Mouse (Mus musculus): ENCODE data around the gene Gpatch2. TPM values are rescaled to one million over a fixed set of nuclear protein-coding genes. Genes with fewer than 3 reads are reported as not detected.

Gpatch2 gene
- polyA plus RNA-seq, 1 experiment from 2014 or later = 14.7 TPM

DNA sequence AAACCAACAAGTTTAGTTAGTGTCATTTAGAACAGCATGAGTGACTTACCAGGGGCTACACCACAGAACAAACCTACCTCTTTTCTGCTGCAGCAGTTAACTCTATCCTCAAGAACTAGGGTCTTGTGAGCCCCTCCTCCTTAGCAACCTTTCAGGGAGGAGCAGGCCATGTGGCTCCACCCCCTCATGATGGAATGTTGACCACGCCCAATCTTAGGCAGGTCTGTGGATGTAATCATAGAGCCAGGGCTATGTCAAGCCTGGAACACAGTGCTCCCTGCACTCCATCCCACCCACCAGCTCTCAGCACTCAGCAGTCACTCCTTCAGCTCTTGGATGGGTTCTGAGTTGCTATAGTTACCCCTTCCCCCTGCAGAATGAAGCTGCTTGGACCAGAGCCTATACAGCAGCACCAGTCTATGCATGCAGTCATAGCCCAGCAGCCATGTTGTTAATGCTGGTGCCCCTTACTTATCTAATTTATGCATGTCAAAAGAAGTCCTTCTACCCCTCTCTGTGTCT is 35.5 kb downstream of the Gpatch2 start:
- Histone ChIP-seq H3K4me1 (ENCODE audit: control insufficient read depth in 2 of 2, insufficient read depth in 2 of 2, low read length in 2 of 2) (peaks cover 2 to 3% of the 10 kb centered on the region in 2 experiments; a peak in 2 of 4 replicates), H3K4me3 (ENCODE audit: control insufficient read depth in 1 of 2, insufficient read depth in 1 of 2, low read depth in 1 of 2, low read length in 2 of 2) (no peak overlapping the region), H3K9ac (ENCODE audit: low read length) (no peak overlapping the region), H3K9me3 (ENCODE audit: control insufficient read depth, low read length) (no peaks in the 10 kb centered on the region), H3K27ac (replicated peaks in 1 of 2; ENCODE audit: control insufficient read depth in 1 of 2, insufficient read depth in 1 of 2, low read depth in 2 of 2, low read length in 2 of 2) (no peak overlapping the region), H3K36me3 (ENCODE audit: control insufficient read depth, insufficient read depth, low read length) (0 out of 2 replicates have a peak, but pooled peaks cover 3% of the 10 kb centered on the region), H3K4me2 (ENCODE audit: low read length) (no peak overlapping the region), H3K27me3 (ENCODE audit: control insufficient read depth, insufficient read depth, low read length) (no peaks in the 10 kb centered on the region)
- 61% methylated on average over 1 of the region's 1 CpGs for WGBS
- no peak for ATAC-seq (ENCODE audit: insufficient number of reproducible peaks, insufficient read depth, low FRiP score, low read depth)

DNA sequence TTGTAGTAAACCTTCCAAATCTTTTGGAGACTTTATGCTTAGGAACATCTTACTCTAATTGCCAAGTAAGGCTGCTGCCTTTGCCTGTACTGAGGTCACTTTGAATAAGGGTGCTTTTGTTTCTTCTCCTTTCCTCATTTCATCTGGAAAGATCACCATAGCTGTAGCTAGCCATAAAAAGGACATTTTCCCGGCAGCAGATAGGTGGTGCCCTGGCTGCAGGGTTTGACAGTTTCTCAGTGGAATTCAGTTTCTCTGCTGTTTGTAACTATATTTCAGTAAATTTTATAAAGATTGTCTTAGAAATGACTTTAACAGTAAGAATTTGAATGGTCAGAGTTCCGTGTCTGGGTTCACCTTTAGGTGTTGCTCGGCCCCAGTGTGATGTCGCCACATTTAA is 43.4 kb downstream of the Gpatch2 start:
- ATAC-seq (ENCODE audit: insufficient number of reproducible peaks, insufficient read depth, low FRiP score, low read depth) = no peak
- WGBS = 83% methylated on average over 4 of the region's 4 CpGs
- H3K4me1 ChIP-seq (ENCODE audit: control insufficient read depth in 2 of 2, insufficient read depth in 2 of 2, low read length in 2 of 2) = no peaks in the 10 kb centered on the region

DNA sequence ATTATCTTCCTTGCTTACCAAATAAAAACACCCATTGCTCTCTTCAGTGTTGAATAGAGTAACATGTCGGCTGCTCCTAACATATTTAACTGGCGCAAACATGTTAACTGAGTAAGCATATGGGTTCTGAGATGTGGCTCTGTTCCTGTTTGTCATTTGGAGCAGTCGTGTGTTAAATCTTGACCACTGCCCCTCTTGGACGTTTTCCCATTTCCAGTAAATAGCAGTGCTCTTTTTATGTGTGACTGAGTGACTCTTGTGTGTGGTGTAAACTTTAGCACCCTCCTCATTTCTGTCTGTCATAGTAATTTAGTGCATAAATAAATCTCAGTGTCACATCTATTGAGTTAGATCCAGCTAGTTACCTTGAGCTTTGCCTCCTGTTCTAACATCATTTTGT is 52.3 kb downstream of the Gpatch2 start:
- WGBS = 87% methylated on average over 4 of the region's 4 CpGs
- no peak for ATAC-seq (ENCODE audit: insufficient number of reproducible peaks, insufficient read depth, low FRiP score, low read depth)
- H3K36me3 ChIP-seq (ENCODE audit: control insufficient read depth, insufficient read depth, low read length) = no peaks in the 10 kb centered on the region

More for the DNA sequence above, 43.4 kb downstream of the Gpatch2 start:
- H3K27me3 ChIP-seq (ENCODE audit: control insufficient read depth, insufficient read depth, low read length) = no peaks in the 10 kb centered on the region
- H3K4me2 ChIP-seq (ENCODE audit: low read length) = no peak overlapping the region
- no peaks in the 10 kb centered on the region for H3K36me3 ChIP-seq (ENCODE audit: control insufficient read depth, insufficient read depth, low read length)
- H3K9ac ChIP-seq (ENCODE audit: low read length) = no peak overlapping the region
- H3K27ac ChIP-seq (replicated peaks in 1 of 2; ENCODE audit: control insufficient read depth in 1 of 2, insufficient read depth in 1 of 2, low read depth in 2 of 2, low read length in 2 of 2) = no peak overlapping the region
- no peaks in the 10 kb centered on the region for H3K9me3 ChIP-seq (ENCODE audit: control insufficient read depth, low read length)
- H3K4me3 ChIP-seq (ENCODE audit: control insufficient read depth in 1 of 2, insufficient read depth in 1 of 2, low read depth in 1 of 2, low read length in 2 of 2) = no peak overlapping the region

DNA sequence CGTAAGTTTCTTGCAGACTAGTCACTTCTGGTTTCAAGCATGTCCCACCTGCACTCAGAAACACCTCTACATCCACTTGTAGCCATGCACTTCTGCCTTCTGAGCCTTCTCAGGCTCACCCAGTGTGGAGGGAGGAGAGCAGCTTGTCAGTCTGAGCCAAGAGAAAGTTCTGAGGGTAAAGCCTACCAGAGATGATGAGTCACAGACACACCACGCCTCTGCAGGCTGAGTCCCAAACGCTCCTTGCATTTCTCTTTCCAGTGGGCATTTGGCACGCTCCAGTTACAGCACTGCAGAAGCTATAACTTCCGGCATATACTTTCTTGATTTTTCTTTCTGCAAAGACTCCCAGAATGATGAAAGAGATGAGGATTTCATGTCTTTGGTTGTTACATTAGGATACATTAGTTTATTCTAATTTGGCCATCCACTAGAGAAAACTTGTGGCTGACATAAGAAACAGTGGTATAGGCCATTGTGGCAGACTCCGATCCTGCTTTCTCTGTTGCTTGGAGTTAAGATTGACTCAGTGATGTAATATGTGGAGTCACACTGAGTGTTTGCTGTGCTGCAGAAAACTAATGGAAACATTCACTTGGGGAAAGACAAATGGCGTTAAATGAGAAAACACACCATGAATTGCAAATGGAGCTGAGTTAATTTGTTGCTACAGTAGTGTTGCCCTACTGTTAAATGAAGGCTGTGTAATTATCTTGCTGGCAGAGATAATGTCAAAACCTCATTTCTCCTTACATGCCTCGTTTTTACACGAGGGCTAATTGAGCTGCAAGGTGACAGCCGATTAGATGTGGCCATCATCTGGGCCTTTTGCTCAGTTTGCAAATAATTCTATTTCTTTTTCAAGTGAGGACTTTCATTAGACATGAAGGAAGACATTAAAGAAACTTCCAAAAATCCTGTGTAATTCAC is 55.3 kb downstream of the Gpatch2 start:
- Histone ChIP-seq H3K36me3 (ENCODE audit: control insufficient read depth, insufficient read depth, low read length) (no peaks in the 10 kb centered on the region), H3K4me2 (ENCODE audit: low read length) (no peak overlapping the region), H3K4me3 (ENCODE audit: control insufficient read depth in 1 of 2, insufficient read depth in 1 of 2, low read depth in 1 of 2, low read length in 2 of 2) (no peak overlapping the region), H3K4me1 (ENCODE audit: control insufficient read depth in 2 of 2, insufficient read depth in 2 of 2, low read length in 2 of 2) (no peaks in the 10 kb centered on the region; a peak in 1 of 4 replicates), H3K27me3 (ENCODE audit: control insufficient read depth, insufficient read depth, low read length) (no peaks in the 10 kb centered on the region), H3K27ac (replicated peaks in 1 of 2; ENCODE audit: control insufficient read depth in 1 of 2, insufficient read depth in 1 of 2, low read depth in 2 of 2, low read length in 2 of 2) (no peak overlapping the region), H3K9ac (ENCODE audit: low read length) (no peak overlapping the region), H3K9me3 (ENCODE audit: control insufficient read depth, low read length) (no peaks in the 10 kb centered on the region)
- 61% methylated on average over 10 of the region's 10 CpGs for WGBS
- no peak for ATAC-seq (ENCODE audit: insufficient number of reproducible peaks, insufficient read depth, low FRiP score, low read depth)

More for the DNA sequence above, 52.3 kb downstream of the Gpatch2 start:
- Histone ChIP-seq H3K4me3 (ENCODE audit: control insufficient read depth in 1 of 2, insufficient read depth in 1 of 2, low read depth in 1 of 2, low read length in 2 of 2) (no peak overlapping the region), H3K27ac (replicated peaks in 1 of 2; ENCODE audit: control insufficient read depth in 1 of 2, insufficient read depth in 1 of 2, low read depth in 2 of 2, low read length in 2 of 2) (no peak overlapping the region), H3K4me2 (ENCODE audit: low read length) (no peak overlapping the region), H3K27me3 (ENCODE audit: control insufficient read depth, insufficient read depth, low read length) (no peaks in the 10 kb centered on the region), H3K9ac (ENCODE audit: low read length) (no peak overlapping the region), H3K4me1 (ENCODE audit: control insufficient read depth in 2 of 2, insufficient read depth in 2 of 2, low read length in 2 of 2) (no peaks in the 10 kb centered on the region; a peak in 1 of 4 replicates), H3K9me3 (ENCODE audit: control insufficient read depth, low read length) (no peaks in the 10 kb centered on the region)

DNA sequence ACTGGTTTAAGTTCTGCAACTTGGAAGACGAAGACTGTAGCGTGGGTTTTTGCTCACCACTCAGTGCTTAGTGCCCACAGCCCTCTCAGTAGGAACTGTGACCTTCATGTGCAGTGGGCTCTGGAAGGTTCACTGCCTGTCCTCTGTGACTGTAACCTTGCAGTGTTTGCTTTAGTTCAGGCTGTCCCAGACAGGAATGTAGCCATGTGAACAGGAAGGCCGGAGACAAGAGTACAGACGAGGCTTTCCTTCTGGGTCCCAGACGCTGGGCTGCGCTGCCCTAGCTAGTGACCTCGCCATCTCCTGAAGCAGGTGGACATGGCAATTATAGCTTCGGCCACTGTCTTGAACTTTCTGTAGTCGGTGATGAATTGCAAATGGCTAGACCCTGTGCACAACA is 62.0 kb downstream of the Gpatch2 start:
- Histone ChIP-seq H3K4me2 (ENCODE audit: low read length) (no peak overlapping the region), H3K36me3 (ENCODE audit: control insufficient read depth, insufficient read depth, low read length) (no peaks in the 10 kb centered on the region), H3K4me1 (ENCODE audit: control insufficient read depth in 2 of 2, insufficient read depth in 2 of 2, low read length in 2 of 2) (peaks cover 0 to under 1% of the 10 kb centered on the region in 2 experiments; a peak in 1 of 4 replicates), H3K27me3 (ENCODE audit: control insufficient read depth, insufficient read depth, low read length) (no peaks in the 10 kb centered on the region), H3K27ac (replicated peaks in 1 of 2; ENCODE audit: control insufficient read depth in 1 of 2, insufficient read depth in 1 of 2, low read depth in 2 of 2, low read length in 2 of 2) (no peak overlapping the region), H3K4me3 (ENCODE audit: control insufficient read depth in 1 of 2, insufficient read depth in 1 of 2, low read depth in 1 of 2, low read length in 2 of 2) (no peak overlapping the region), H3K9ac (ENCODE audit: low read length) (no peak overlapping the region), H3K9me3 (ENCODE audit: control insufficient read depth, low read length) (no peaks in the 10 kb centered on the region)
- 70% methylated on average over 9 of the region's 9 CpGs for whole genome bisulfite sequencing
- no peak for ATAC-seq (ENCODE audit: insufficient number of reproducible peaks, insufficient read depth, low FRiP score, low read depth)

DNA sequence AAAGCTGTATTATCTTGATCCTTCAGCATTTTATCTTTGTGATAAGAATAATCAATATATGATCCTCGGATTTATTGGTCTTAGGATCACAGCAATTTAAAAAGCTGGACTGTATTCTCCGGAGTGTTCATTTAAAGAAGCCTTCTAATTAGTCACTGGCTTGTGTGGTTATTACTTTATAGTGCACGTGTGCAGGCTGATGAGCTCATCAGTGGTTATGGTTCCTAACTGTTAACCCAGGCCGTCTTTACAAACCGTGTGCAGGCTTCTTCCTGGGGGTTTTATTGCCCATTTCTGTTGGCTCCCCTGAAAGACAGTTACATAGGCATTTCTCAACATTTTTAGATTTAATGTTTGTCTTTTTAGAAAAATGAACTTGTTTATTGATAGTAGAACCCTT is 63.2 kb downstream of the Gpatch2 start:
- Histone ChIP-seq H3K36me3 (ENCODE audit: control insufficient read depth, insufficient read depth, low read length) (no peaks in the 10 kb centered on the region), H3K27me3 (ENCODE audit: control insufficient read depth, insufficient read depth, low read length) (no peaks in the 10 kb centered on the region), H3K27ac (replicated peaks in 1 of 2; ENCODE audit: control insufficient read depth in 1 of 2, insufficient read depth in 1 of 2, low read depth in 2 of 2, low read length in 2 of 2) (no peak overlapping the region), H3K4me1 (ENCODE audit: control insufficient read depth in 2 of 2, insufficient read depth in 2 of 2, low read length in 2 of 2) (peaks cover 6 to 10% of the 10 kb centered on the region in 2 experiments), H3K9ac (ENCODE audit: low read length) (no peak overlapping the region), H3K4me3 (ENCODE audit: control insufficient read depth in 1 of 2, insufficient read depth in 1 of 2, low read depth in 1 of 2, low read length in 2 of 2) (no peak overlapping the region), H3K4me2 (ENCODE audit: low read length) (no peak overlapping the region), H3K9me3 (ENCODE audit: control insufficient read depth, low read length) (no peaks in the 10 kb centered on the region)
- WGBS = 82% methylated on average over 5 of the region's 5 CpGs
- no peak for ATAC-seq (ENCODE audit: insufficient number of reproducible peaks, insufficient read depth, low FRiP score, low read depth)

DNA sequence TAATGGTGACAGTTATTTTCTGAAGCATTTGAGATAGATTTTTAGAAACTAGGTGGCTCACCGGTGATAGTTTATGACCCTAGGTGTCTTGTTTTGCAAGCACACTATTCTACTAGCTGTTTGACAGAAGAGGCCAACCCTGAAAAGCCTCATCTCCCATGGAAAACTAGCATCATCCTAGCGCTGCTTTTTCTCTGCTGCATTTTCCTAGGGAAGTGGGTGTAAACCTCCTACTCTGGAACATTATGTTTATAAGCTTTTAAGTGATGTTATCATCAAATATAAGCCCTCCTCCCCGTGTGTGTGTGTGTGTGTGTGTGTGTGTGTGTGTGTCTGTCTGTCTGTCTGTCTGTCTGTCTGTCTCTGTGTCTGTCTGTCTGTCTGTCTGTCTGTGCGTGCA is 64.5 kb downstream of the Gpatch2 start:
- Histone ChIP-seq H3K4me3 (ENCODE audit: control insufficient read depth in 1 of 2, insufficient read depth in 1 of 2, low read depth in 1 of 2, low read length in 2 of 2) (no peak overlapping the region), H3K27me3 (ENCODE audit: control insufficient read depth, insufficient read depth, low read length) (no peaks in the 10 kb centered on the region), H3K9me3 (ENCODE audit: control insufficient read depth, low read length) (no peaks in the 10 kb centered on the region), H3K4me1 (ENCODE audit: control insufficient read depth in 2 of 2, insufficient read depth in 2 of 2, low read length in 2 of 2) (peaks cover 6 to 10% of the 10 kb centered on the region in 2 experiments), H3K9ac (ENCODE audit: low read length) (no peak overlapping the region), H3K27ac (replicated peaks in 1 of 2; ENCODE audit: control insufficient read depth in 1 of 2, insufficient read depth in 1 of 2, low read depth in 2 of 2, low read length in 2 of 2) (no peak overlapping the region), H3K36me3 (ENCODE audit: control insufficient read depth, insufficient read depth, low read length) (no peaks in the 10 kb centered on the region), H3K4me2 (ENCODE audit: low read length) (no peak overlapping the region)
- no peak for ATAC-seq (ENCODE audit: insufficient number of reproducible peaks, insufficient read depth, low FRiP score, low read depth)
- WGBS = 81% methylated on average over 4 of the region's 4 CpGs
